Mouse (Mus musculus) T-helper 17 cell (primary cell): Measurements from ENCODE around the gene Nog.

Source experiments
- in situ Hi-C, 2 experiments: fragments of 300-600 bp; cut with MboI, MseI; formaldehyde crosslinking; loops; 1 replicate in 1 of 2; 2 replicates in 1 of 2; pipeline ENCODE4 v1.15.1; 2025; ENCODE audit warnings: high pct_unique_total_duplicates in 2 of 2

Gene Nog

DNA sequence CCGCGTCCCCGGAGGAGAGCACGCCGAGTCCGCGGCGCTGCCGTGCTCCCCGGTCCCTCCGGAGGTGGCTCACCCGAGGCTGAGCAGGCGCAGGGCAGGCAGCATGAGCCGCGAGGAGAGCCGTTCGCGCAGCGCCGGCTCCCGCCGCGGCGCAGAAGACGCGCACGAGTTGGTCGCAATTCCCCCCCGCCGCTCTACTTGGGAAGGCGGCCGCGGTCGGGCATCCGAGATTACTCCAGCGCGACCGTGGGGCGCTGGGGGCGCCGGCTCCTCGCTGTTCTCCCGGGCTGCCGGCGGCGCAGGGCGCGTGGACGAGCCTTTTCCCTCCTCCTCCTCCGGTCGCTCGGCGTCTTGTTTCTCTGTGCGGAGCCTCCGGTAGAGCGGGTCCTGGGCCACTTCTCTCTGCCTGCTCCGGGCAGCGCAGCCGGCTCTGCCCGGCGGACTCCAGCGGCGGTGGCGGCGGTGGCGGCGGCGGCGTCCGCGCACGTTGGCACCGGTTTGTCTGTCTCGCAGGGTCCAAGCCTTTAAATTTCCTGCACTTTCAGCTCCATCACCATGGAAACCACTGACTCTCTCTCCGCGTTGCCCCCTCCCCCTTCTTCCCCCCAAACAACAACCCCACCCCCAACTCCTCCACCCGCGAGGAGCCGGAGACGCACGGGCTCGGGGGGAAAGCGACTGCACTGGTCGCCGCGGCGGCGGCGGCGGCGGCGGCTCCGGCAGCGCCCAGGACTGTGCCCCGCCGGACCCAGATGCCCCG lies at the start of gene Nog:
TSS of gene Nog (minus strand) at position 277 of the 760 bp plus-strand sequence.
- in situ Hi-C loops: loop anchor here (5.0 to 10.0 kb wide), 5 partner anchors 135 to 297 kb away; no protein-coding TSS in a partner anchor

DNA sequence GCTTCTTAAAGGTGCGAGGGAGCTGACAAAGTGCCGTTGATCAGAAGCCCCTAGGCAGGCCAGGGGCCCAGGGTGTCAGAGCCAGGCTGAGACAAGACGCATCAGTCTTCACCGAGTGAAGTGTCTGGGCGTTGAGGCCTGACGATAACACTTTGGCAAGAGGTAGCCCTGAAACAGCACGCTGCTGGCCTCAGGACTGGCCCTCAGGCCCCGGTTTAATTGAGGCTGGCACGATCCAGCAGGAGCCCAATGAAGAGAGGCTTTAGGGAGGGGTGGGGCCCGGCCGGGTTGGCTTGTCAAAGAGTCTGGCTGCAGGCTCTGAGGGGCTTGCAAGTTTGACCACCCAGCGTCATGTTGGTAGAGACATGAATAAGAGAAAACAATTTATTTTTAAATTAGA lies 38.1 kb upstream of the Nog start:
- in situ Hi-C loops: no loop called here

DNA sequence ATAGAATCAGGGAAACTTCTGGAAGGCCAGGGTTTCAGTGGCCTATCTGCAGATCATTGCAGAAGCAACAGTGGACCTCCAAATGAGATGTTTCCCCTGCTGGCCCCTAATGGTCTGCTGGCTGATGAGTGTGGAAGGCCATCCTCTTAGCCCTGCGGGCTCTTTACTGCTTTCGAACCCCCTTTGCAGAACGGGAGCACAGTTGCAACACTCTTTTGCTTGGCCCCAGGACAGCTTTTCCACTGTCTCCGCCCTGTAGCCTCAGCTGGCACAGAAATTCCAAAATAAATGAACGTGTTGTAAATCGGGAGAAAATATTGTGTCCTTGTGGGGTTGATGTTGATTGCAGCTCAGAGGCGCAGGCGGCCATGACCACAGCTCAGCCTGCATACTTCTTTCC lies 37.7 kb upstream of the Nog start:
- in situ Hi-C loops: no loop called here

DNA sequence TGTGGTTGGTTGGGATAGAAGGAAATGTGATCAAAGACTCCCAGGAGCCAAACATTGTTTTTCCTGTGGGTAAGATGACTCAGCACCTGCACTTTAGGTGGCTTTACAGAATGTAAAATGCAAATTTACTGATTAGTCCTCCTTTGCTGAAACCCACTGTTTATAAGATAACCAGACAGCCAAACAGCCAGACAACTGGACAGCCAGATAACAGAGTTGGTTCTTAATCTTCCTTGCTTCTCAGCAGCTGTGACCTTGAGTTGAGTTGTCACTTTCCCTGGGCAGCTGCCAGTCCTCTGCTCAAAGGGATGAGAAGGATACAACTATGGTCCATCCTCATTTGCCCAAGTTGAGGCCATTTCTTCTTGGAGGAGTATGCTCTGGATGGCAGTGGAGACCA lies 35.8 kb upstream of the Nog start:
- in situ Hi-C loops: no loop called here

DNA sequence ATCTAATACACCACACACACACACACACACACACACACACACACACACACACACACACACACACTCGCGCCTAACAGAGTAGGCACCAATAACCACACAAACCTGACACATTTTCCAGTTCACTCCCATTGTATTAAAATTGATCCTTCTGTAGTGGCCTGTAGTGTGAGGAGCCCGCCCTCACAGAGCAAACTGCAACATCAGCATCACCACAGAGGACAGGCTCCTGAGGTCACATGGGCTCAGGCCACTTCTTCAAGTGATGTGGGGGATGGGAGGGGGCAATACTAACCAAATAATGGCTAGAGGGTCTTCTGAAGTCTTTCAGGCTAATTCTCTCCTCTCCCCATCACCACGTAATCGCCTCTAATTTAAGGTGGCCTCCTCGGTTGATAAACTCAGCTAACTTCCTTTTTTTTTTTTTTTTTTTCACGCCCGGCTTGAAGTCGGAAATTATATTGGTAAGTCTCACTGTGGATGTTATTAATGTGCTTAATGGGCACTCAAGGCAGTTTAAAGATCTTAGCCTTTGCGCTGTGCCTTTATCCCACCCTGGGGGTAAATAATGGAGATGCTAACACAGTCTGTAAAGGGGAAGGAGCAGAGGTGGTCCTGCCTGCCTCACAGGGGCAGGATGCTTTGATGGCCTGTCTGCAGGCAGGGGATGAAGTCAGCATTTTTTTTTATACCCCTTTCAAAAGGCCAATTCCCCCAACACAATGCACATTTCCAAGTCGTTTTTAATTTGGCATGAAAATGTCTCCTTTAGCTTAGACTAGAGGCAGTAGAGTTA lies 25.2 kb upstream of the Nog start:
- in situ Hi-C loops: no loop called here

DNA sequence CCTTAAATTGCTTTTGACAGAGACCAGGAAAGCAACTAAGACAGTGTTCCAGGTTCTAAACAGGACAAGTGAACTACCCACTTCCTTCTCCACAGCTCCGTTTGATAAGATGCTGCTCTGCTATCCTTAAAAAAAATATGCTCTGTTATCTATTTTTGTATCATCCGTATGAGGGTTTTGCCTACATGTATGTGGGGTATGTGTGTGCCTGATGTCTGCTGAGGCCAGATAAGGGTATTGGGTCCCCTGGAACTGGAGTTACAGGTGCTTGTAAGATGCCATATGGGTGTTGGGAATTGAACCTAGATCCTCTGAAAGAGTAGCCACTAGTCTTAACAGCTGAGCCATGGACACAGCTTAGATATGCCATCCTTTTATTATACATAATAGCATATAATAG lies 19.6 kb upstream of the Nog start:
- in situ Hi-C loops: no loop called here

DNA sequence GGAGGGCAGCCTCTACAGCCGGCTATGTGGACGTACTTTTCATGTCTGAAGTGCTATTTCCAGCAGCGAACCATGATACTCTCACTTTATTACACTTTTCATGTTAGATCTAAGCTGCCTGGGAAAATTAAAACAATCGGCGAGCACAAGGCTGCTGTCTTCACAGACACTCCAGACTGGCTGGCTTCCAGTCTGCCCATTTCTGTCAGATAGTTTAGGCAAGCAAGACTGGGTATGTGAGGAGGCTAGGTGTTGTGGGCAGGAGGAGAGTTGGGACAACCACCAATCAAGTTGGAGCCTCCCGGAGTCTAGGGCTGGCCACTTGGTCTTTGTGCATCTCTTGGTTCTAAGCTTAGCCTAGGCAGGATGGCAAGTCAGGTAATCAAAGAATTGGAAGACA lies 17.5 kb upstream of the Nog start:
- in situ Hi-C loops: no loop called here

DNA sequence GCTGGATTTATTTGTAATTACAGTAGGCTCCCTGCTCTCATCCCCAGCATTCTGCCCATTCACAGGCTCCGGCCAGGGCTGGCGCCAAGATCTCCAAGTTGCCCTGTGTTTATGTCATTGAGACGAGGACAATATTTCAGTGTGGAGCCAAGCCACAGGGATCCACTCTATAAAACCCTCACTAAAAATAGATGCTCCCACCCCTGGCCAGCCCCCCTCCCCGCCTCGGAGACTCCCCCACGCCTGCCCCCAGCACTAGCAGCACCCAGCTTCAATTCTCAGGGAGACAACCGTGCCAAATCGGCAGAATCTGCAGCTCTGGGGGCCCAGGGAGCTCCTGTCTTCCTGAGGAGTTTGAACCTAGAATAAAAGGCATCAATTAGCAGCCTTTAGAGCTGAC lies 16.2 kb upstream of the Nog start:
- in situ Hi-C loops: no loop called here

DNA sequence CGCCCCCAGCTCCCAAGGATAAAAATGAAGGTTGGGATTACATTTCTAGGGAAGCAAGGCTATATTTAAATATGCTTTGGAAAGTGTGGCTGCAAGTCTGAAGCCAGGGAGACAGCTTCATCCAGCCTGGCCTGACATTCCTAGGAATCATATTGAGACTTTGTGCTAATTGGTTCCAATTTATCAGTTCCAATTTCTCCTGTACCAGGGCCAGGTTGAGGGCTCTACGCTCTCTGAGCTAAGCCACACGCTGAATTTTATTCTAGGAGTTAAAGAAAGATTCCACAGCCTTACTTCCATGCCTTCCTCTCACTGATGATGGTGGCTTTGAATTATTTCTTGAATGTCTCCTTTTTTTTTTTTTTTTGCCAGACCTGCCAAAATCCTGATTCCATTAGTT lies 15.6 kb upstream of the Nog start:
- in situ Hi-C loops: no loop called here

DNA sequence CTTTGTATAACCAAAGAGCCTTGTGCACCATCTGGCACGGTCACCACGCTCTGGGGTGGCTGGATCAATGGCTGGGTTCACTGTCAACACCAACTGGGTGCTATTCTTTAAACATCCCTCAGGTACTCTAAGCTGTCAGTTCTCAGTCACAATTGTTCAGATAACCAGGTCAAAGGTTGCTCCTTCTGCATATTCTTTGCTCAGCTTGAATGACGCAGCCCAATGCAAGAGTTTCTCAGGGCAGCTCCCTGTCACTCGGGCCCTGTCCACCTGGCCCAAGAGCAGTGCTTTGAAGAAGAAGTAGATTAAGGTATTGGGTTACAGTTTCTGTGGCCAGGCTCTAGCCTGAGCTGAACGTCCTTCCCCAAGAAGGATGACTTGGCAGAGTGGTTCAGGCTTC lies 12.2 kb upstream of the Nog start:
- in situ Hi-C loops: no loop called here

DNA sequence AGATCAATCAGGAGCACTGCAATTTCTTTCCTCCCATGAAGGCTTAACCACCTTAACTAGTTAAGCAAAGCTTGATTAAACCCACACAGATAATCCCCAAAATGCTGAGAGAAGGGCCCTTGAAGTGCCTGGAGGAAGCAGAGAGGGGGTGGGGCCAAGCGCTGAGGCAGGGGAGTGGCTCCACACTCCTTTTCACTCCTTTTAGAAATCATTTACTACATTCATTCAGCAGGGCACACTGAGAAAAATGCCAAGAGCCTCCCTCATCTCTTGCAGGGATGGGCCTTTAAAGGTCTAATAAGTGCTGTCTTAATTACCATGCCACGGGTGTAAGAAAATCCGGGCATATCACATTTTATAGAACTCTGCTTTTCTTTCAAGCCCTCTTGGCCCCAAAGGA lies 10.2 kb upstream of the Nog start:
- in situ Hi-C loops: no loop called here

DNA sequence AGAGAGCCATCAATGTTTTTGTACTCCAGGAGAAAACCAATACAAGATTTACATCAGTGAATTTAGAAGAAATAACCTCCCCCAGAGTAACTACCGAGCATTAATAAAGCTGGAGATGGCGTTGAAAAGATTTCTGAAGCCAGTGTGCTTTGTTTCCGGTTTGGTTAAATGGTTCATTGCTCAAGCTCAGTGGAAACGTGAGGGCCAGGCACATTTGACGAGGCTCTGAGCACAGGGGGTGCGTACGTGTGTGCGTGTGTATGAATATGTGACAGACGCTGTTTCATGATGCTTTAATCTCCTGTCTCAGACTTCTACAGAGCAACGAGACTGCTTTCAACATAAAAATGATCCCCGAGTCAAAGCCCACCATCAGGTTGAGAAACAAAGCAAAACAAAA lies 8.1 kb upstream of the Nog start:
- in situ Hi-C loops: no loop called here

DNA sequence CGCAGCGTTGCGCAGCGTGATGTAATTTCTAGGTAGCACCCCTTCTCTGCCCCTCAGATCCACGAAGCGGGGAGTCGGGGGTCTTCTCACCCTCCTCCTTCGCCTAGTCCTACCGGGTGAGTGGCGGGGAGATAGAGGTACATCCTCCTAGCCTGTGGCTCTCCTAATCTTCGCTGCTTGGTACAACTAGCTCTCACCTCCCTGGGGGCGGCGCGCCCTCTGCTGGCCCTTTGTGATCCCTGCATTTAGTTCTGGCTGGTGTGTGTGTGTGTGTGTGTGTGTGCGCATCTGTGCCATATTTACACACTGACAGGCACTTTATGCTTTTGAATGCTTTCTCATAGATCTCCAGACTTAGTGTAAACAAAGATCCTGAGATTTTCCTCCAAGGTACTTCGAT lies 1.3 kb upstream of the Nog start:
- in situ Hi-C loops: loop anchor here (5.0 to 10.0 kb wide), 5 partner anchors 136 to 299 kb away; no protein-coding TSS in a partner anchor

DNA sequence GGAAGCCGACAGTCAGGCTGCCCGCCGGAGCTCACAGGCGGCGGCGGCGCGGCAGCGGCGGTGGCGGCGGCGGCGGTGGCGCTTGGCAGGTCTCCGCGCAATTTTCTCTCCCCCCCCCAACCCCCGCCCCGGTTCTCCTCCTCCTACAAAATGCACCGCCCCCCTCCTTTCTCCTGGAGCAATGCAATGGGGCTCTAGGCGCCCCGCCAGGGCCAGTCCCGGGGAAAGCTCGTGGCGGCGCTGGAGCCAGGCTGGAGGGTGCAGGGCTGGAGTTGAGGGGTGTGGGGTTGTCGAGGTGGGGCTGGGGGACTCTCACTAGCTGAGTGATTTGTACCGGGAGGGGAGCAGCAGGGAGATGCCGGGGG lies 666 bp upstream of the Nog start:
- in situ Hi-C loops: loop anchor here (5.0 to 10.0 kb wide), 5 partner anchors 135 to 298 kb away; no protein-coding TSS in a partner anchor

DNA sequence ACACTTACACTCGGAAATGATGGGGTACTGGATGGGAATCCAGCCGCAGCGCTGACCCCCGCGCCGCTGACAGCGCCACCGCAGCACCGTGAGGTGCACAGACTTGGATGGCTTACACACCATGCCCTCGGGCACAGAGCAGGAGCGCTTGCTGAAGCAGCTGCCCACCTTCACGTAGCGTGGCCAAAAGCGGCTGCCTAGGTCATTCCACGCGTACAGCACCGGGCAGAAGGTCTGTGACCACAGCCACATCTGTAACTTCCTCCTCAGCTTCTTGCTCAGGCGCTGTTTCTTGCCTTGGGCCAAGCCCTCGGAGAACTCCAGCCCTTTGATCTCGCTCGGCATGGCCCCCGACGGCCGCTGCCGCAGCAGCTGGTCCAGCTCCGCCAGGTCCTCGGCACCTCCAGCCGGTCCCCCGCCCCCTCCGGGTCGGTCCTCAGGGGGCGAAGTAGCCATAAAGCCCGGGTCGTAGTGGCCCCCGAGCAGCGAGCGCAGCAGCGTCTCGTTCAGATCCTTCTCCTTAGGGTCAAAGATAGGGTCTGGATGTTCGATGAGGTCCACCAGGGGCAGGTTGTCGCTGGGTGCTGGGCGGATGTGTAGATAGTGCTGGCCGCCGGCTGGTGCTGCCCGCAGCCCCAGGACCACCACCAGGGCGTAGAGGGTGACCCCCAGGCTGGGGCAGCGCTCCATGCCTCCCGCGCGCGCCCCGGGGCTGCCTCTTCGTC lies 639 bp downstream of the Nog start:
- in situ Hi-C loops: loop anchor here (5.0 to 10.0 kb wide), 5 partner anchors 134 to 297 kb away; no protein-coding TSS in a partner anchor

DNA sequence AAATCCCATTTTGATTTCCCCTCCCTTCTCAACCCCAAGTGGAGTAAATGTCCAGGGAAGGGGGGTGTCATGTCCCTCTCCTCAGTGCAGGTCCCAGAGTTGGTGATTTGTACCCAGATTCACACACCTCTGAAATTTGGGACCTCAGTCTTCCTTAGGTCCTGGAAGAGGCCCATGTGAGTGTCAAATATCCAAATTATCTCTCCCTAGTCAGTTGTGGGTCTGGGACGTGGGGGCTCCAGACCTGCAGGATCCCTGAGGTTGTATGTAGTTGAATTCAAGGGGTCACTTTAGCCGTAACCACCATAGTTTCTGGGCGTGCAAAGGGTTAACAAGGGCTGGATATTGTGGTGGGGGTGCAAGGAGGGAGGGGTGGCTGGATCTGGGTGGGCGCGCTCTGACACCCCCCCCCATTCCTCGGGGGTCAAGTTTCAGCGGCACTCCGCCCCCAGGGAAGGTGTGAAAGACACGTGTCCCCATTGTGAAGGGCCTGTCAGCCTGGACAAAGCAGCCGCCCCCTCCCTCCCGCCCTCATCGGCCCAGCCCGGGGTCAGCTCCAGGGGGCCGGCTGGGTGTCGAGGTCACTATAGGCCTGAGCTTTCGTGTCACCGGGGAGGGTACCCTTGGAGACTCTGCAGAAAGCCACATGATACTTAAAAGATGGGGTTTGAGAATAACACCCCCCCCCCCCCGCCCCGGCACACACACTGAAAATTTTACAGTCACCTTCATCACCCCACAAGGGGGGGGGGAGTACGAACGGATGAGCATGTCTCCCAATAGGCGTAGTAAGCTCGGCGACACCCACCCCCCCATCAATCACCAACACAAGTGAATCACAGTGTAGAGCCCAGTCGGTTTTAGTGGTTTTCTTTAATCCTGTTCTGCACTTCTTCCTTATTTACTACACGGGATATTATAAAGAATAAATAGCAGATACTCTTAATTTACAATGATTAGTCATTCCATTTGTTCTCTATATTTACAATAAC lies 2.1 kb downstream of the Nog start:
- in situ Hi-C loops: loop anchor here (5.0 to 25.0 kb wide), 6 partner anchors 133 to 1363 kb away; no protein-coding TSS in a partner anchor

DNA sequence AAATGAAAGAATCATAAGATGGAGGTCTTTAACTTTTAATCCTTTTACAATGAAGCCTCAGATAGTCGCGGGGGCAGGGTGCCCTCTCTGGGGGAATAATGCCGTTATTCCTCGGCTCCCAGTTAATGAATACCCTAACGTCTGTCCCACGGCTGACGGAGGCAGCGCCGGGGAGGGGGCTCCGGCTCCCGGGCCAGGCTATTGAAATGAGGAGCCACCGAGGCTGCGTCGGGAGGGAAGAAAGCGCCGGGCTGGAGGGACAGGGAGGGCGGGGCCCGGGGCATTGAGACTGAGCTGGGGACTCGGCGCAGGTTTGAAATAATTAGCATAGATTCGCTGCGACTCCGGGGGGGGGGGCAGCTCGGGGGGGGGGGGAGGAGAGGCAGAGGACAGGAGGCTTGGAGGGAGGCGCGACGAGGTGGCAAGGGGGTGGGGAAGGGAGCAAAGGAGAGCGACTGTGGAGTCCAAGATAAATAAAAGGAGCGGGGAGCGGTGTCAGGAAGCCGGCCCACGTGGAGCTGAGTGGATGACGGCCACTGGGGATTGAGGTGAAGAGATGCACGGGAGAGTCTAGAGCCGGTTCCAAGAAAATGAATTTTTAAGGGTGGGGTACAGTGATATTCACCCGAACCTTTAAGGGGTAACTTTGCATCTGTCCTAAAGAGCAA lies 2.9 kb downstream of the Nog start:
- in situ Hi-C loops: loop anchor here in 1 of 2 experiments (25.0 kb wide), 1 partner anchor 1362 kb away; no protein-coding TSS in a partner anchor

DNA sequence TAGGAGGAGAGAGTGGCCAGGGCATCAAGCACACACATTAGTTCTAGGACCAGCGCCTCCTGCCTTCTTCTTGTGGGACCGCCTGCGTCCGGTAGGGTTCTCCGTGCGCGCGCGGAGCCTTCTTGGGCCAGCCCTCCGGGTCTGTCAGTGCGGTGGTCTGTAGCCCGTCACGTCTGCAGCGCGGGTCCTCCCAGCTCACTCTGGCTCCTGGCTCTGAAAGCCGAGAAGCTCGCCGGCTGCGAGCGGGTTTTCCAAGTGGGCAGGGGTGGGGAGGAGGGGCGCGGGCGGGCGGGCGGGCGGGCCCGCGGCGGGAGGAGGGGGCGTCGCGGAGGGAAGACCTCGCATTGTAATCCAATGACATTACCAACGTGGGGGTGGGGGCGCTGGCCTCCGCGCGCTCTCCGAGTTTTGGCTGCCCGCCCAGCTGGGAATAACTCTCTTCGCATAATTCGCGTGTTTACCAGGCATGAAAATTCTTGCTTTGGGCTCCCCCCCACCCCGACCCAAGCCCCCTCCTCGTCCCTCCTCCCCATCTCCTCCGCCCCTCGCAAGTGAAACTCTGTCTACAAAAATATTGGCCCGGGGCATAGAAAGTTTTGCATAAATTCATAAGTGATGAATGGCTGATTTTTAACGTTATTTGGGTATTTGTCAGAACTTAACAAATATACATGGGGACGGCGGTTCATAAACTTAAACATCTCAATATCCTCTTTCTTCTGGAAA lies 3.7 kb downstream of the Nog start:
- in situ Hi-C loops: loop anchor here in 1 of 2 experiments (25.0 kb wide), 1 partner anchor 1361 kb away; no protein-coding TSS in a partner anchor

DNA sequence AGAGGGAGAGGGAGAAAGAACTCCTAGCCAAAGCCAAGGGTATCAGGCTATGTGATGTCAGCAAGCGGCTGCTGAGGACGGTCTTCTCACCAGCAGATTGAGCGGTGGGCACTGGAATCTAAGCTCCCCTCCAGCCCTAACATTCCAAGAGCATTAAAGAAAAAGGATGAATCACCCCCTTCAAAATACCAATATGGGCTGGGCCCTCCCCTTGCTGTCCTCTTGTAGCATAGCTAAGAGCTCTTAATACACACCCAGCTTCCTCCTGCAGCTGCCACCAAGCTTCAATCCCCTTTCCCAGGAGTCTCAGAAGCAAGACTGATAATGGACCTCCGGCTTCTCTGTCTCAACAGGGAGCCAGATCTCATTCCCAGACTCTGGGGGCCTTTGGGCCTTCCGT lies 4.6 kb downstream of the Nog start:
- in situ Hi-C loops: loop anchor here in 1 of 2 experiments (25.0 kb wide), 1 partner anchor 1360 kb away; no protein-coding TSS in a partner anchor
